Mouse (Mus musculus) cortical plate, adult 2 months (tissue): ENCODE measurements around the gene Rpap1. TPM values are rescaled to one million over a fixed set of nuclear protein-coding genes. Genes with fewer than 3 reads are reported as not detected.

Experiments used
- H3K27ac ChIP-seq: fragments of 200-500 bp; 2 replicates; pipeline ENCODE4 v1.5.1; 2012; ENCODE audit warnings: low read length, control low read depth, inconsistent platforms; ENCODE audit not compliant: insufficient read depth
- H3K4me1 ChIP-seq: fragments of 200-500 bp; 2 replicates; pipeline ENCODE4 v1.6.1; 2011; ENCODE audit warnings: low read length; ENCODE audit not compliant: control insufficient read depth, insufficient read depth
- H3K4me3 ChIP-seq: fragments of 200-500 bp; 2 replicates; pipeline ENCODE4 v1.5.1; 2011; ENCODE audit warnings: mild to moderate bottlenecking, low read length, control low read depth; ENCODE audit not compliant: insufficient read depth
- CTCF ChIP-seq: fragments of 200-500 bp; IDR thresholded peaks from 2 replicates; pipeline ENCODE4 v1.5.1; 2011; ENCODE audit warnings: mild to moderate bottlenecking, control low read depth, low read length; ENCODE audit not compliant: insufficient read depth; ENCODE audit errors: extremely low read depth
- POLR2A ChIP-seq: fragments of 200-500 bp; IDR thresholded peaks from 2 replicates; pipeline ENCODE4 v1.6.1; 2011; ENCODE audit warnings: mild to moderate bottlenecking, low read length, control low read depth; ENCODE audit not compliant: insufficient read depth; ENCODE audit errors: extremely low read depth
- polyA plus RNA-seq: library from polyadenylated mRNA; depleted of rRNA; stranded (reverse); fragments of >200 nt; gene quantifications from 2 replicates; pipeline ENCODE4 v1.2.3, GENCODE M21; 2012

Rpap1 gene
- polyA plus RNA-seq, 1 experiment, result 14.6 TPM

- Histone ChIP-seq H3K4me1 (peaks cover 16% of the 10 kb centered on the region), H3K27ac (peak overlapping the region; percentile 86), H3K4me3 (peak overlapping the region; percentile 95)
- TF ChIP-seq POLR2A, result no peak
- no peak for TF ChIP-seq CTCF
These were observed 12.7 kb upstream of the Rpap1 start for GRCm38 (mm10) chr2:119799961-119800550.

- Histone ChIP-seq H3K4me1 (peaks cover 12% of the 10 kb centered on the region), H3K27ac (peak overlapping the region; percentile 86), H3K4me3 (peak overlapping the region; percentile 95)
- no peak for TF ChIP-seq CTCF
- no peak for TF ChIP-seq POLR2A
These were observed 12.0 kb upstream of the Rpap1 start for GRCm38 (mm10) chr2:119799181-119799960.

- Histone ChIP-seq H3K27ac (no peak overlapping the region; the same call in 1 of the 2 replicates), H3K4me3 (no peak overlapping the region; the same call in 1 of the 2 replicates), H3K4me1 (peaks cover 9% of the 10 kb centered on the region)
- TF ChIP-seq POLR2A, result no peak
- TF ChIP-seq CTCF, result peak; percentile 24
These were observed 11.1 kb upstream of the Rpap1 start for GRCm38 (mm10) chr2:119798246-119798927.

GRCm38 (mm10) chr2:119797279-119797783 lies 10.0 kb upstream of the Rpap1 start, which contains the start of gene Tyro3:
Tyro3 (plus strand) TSS chr2:119797733.
- H3K4me1 ChIP-seq, result peaks cover 6% of the 10 kb centered on the region
- H3K27ac ChIP-seq, result 0 out of 2 replicates have a peak within 1 kb of the TSS, but pooled peaks have one; percentile 21
- no peak for TF ChIP-seq CTCF
- no peak for TF ChIP-seq POLR2A
- no peak within 1 kb of the TSS for H3K4me3 ChIP-seq

GRCm38 (mm10) chr2:119789996-119790395 lies 2.7 kb upstream of the Rpap1 start:
- no peak overlapping the region for H3K4me3 ChIP-seq
- peaks cover 1% of the 10 kb centered on the region; the same call in 1 of the 2 replicates for H3K4me1 ChIP-seq
- no peak for TF ChIP-seq CTCF
- no peak for TF ChIP-seq POLR2A
- H3K27ac ChIP-seq, result no peak overlapping the region

- no peak overlapping the region for H3K27ac ChIP-seq
- no peak overlapping the region for H3K4me3 ChIP-seq
- TF ChIP-seq POLR2A, result no peak
- peak; percentile 25; the same call in 1 of the 2 replicates for TF ChIP-seq CTCF
- H3K4me1 ChIP-seq, result no peaks in the 10 kb centered on the region
These were observed 20.1 kb downstream of the Rpap1 start for GRCm38 (mm10) chr2:119767246-119767645.

GRCm38 (mm10) chr2:119763924-119764323 lies 23.4 kb downstream of the Rpap1 start:
- TF ChIP-seq POLR2A (no peak), CTCF (no peak)
- H3K4me1 ChIP-seq, result no peaks in the 10 kb centered on the region
- no peak overlapping the region for H3K4me3 ChIP-seq
- no peak overlapping the region for H3K27ac ChIP-seq

- Histone ChIP-seq H3K4me3 (no peak overlapping the region), H3K27ac (no peak overlapping the region), H3K4me1 (peaks cover 1% of the 10 kb centered on the region; the same call in 1 of the 2 replicates)
- TF ChIP-seq CTCF, result no peak
- TF ChIP-seq POLR2A, result no peak
These were observed 25.1 kb downstream of the Rpap1 start for GRCm38 (mm10) chr2:119762276-119762675.

- TF ChIP-seq CTCF (no peak), POLR2A (no peak)
- Histone ChIP-seq H3K4me1 (peaks cover 1% of the 10 kb centered on the region; the same call in 1 of the 2 replicates), H3K4me3 (peak within 1 kb of the TSS; percentile 44; the same call in 1 of the 2 replicates), H3K27ac (no peak within 1 kb of the TSS)
These were observed 27.1 kb downstream of the Rpap1 start, which contains the start of gene Ltk for GRCm38 (mm10) chr2:119760251-119760650. Ltk (minus strand) TSS chr2:119760431.
